Mouse (Mus musculus) intestine, postnatal 0 days (tissue): ENCODE data around the gene Plcb4. TPM values are rescaled to one million over a fixed set of nuclear protein-coding genes. Genes with fewer than 3 reads are reported as not detected.
"Not testable (repeated sequence)": the region's sequence is repeated elsewhere in the genome, so short reads cannot be mapped to it uniquely, and the experiment has no call there.

Experiments
- ATAC-seq: fragments of 200-750 bp; cut with Nextera tagmentation; 2 replicates; pipeline ENCODE4 v1.8.0; 2017; ENCODE audit warnings: mild to moderate bottlenecking, moderate TSS enrichment, moderate library complexity
- H3K27ac ChIP-seq: fragments of 300-500 bp; sonication (generic); 2 replicates; pipeline ENCODE4 v1.5.1; 2014; ENCODE audit warnings: mild to moderate bottlenecking, low read depth, low read length, moderate library complexity
- H3K27me3 ChIP-seq: fragments of 300-500 bp; sonication (generic); replicated peaks from 2 replicates; pipeline ENCODE4 v1.6.1; 2014; ENCODE audit warnings: low read length, mixed read lengths; ENCODE audit not compliant: control insufficient read depth, insufficient read depth
- H3K36me3 ChIP-seq: fragments of 300-500 bp; sonication (generic); 2 replicates; pipeline ENCODE4 v1.6.1; 2014; ENCODE audit warnings: mild to moderate bottlenecking, moderate library complexity; ENCODE audit not compliant: control insufficient read depth, insufficient read depth
- H3K4me1 ChIP-seq: fragments of 300-500 bp; sonication (generic); replicated peaks from 2 replicates; pipeline ENCODE4 v1.6.1; 2014; ENCODE audit warnings: antibody characterized with exemption, low read length, mixed read lengths; ENCODE audit not compliant: control insufficient read depth, insufficient read depth
- H3K4me2 ChIP-seq: fragments of 300-500 bp; sonication (generic); replicated peaks from 2 replicates; pipeline ENCODE4 v1.6.1; 2014; ENCODE audit warnings: low read depth, mild to moderate bottlenecking, moderate library complexity
- H3K4me3 ChIP-seq: fragments of 300-500 bp; sonication (generic); 2 replicates; pipeline ENCODE4 v1.5.1; 2014; ENCODE audit warnings: low read depth, low read length
- H3K9ac ChIP-seq: fragments of 300-500 bp; sonication (generic); 2 replicates; pipeline ENCODE4 v1.6.1; 2014; ENCODE audit warnings: mild to moderate bottlenecking, low read depth, low read length
- H3K9me3 ChIP-seq: fragments of 300-500 bp; sonication (generic); 2 replicates; pipeline ENCODE4 v1.6.1; 2016; ENCODE audit warnings: mixed run types; ENCODE audit not compliant: control insufficient read depth
- CTCF ChIP-seq: sonication (generic); IDR thresholded peaks from 2 replicates; pipeline ENCODE4 v1.5.1; 2016; ENCODE audit warnings: low read depth, mild to moderate bottlenecking, control low read depth, antibody characterized with exemption, moderate library complexity
- WGBS: fragments of 180-500 bp; shearing (Covaris S2); extraction: QIAGEN DNeasy Blood & Tissue Kit; methylation state at CpG from one replicate; pipeline ENCODE4 v1.1.7; 2014; 5-methylcytosine and 5-hydroxymethylcytosine counted together
- polyA plus RNA-seq: library from polyadenylated mRNA; unstranded; fragments of >200 nt; fragmentation: Nextera tagmentation; extraction: Ambion mirVana; gene quantifications from 2 replicates; pipeline ENCODE4 v1.2.1, GENCODE M21; 2015

The Plcb4 gene
- polyA plus RNA-seq, 1 experiment from 2014 or later = 5.5 TPM

- 67% methylated on average over 4 of the region's 4 CpGs for WGBS
- Histone ChIP-seq H3K4me3 (no peak overlapping the region), H3K4me1 (no peaks in the 10 kb centered on the region), H3K27me3 (no peaks in the 10 kb centered on the region), H3K9me3 (no peaks in the 10 kb centered on the region), H3K36me3 (no peaks in the 10 kb centered on the region), H3K4me2 (no peak overlapping the region), H3K27ac (no peak overlapping the region), H3K9ac (no peak overlapping the region)
- no peak for TF ChIP-seq CTCF
- no peak for ATAC-seq
Measured at GRCm38 (mm10) chr2:135732651-135733050, 73.8 kb downstream of the Plcb4 start.

- peak; percentile 51 for TF ChIP-seq CTCF
- 55% methylated on average over 10 of the region's 10 CpGs for WGBS
- Histone ChIP-seq H3K4me1 (no peaks in the 10 kb centered on the region), H3K4me3 (no peak overlapping the region), H3K36me3 (no peaks in the 10 kb centered on the region), H3K9ac (no peak overlapping the region), H3K4me2 (no peak overlapping the region), H3K27me3 (no peaks in the 10 kb centered on the region), H3K27ac (no peak overlapping the region), H3K9me3 (no peaks in the 10 kb centered on the region)
- no peak for ATAC-seq
Measured at GRCm38 (mm10) chr2:135733926-135734510, 75.2 kb downstream of the Plcb4 start.

- Histone ChIP-seq H3K4me2 (no peak overlapping the region), H3K27ac (no peak overlapping the region), H3K4me1 (no peaks in the 10 kb centered on the region), H3K9ac (no peak overlapping the region), H3K4me3 (no peak overlapping the region), H3K27me3 (no peaks in the 10 kb centered on the region), H3K36me3 (no peaks in the 10 kb centered on the region), H3K9me3 (no peaks in the 10 kb centered on the region)
- ATAC-seq = no peak
- WGBS = 78% methylated on average over 9 of the region's 9 CpGs
- TF ChIP-seq CTCF = no peak
Measured at GRCm38 (mm10) chr2:135737506-135737905, 78.7 kb downstream of the Plcb4 start.

GRCm38 (mm10) chr2:135738022-135738780 is 79.4 kb downstream of the Plcb4 start:
- ATAC-seq, H3K9ac ChIP-seq, H3K9me3 ChIP-seq, H3K4me1 ChIP-seq, H3K4me2 ChIP-seq, H3K36me3 ChIP-seq, H3K4me3 ChIP-seq, H3K27me3 ChIP-seq, H3K27ac ChIP-seq: not testable (repeated sequence)
- 86% methylated on average over 7 of the region's 7 CpGs for WGBS

GRCm38 (mm10) chr2:135738950-135739349 is 80.1 kb downstream of the Plcb4 start:
- Histone ChIP-seq H3K9me3 (no peaks in the 10 kb centered on the region), H3K27me3 (no peaks in the 10 kb centered on the region), H3K4me3 (no peak overlapping the region), H3K27ac (no peak overlapping the region), H3K36me3 (no peaks in the 10 kb centered on the region), H3K4me2 (no peak overlapping the region), H3K9ac (no peak overlapping the region), H3K4me1 (no peaks in the 10 kb centered on the region)
- WGBS = 60% methylated on average over 1 of the region's 1 CpGs
- no peak for ATAC-seq
- TF ChIP-seq CTCF = no peak

- ATAC-seq = no peak
- no peak overlapping the region for H3K27ac ChIP-seq
- WGBS = 43% methylated on average over 10 of the region's 10 CpGs
- TF ChIP-seq CTCF = no peak
- no peaks in the 10 kb centered on the region for H3K9me3 ChIP-seq
- no peak overlapping the region for H3K4me3 ChIP-seq
- no peak overlapping the region for H3K9ac ChIP-seq
- H3K36me3 ChIP-seq = no peaks in the 10 kb centered on the region
- H3K4me2 ChIP-seq = no peak overlapping the region
- H3K4me1 ChIP-seq = no peaks in the 10 kb centered on the region
- no peaks in the 10 kb centered on the region for H3K27me3 ChIP-seq
Measured at GRCm38 (mm10) chr2:135742954-135743700, 84.3 kb downstream of the Plcb4 start.
